Mouse (Mus musculus) ES-CJ7 (cell line): ENCODE data around the gene Rbx1.

Experiments used
- DNase-seq: peaks from one replicate; pipeline ENCODE4 v3.0.0; 2011; ENCODE audit warnings: low read depth, low spot score

Rbx1 gene

DNA sequence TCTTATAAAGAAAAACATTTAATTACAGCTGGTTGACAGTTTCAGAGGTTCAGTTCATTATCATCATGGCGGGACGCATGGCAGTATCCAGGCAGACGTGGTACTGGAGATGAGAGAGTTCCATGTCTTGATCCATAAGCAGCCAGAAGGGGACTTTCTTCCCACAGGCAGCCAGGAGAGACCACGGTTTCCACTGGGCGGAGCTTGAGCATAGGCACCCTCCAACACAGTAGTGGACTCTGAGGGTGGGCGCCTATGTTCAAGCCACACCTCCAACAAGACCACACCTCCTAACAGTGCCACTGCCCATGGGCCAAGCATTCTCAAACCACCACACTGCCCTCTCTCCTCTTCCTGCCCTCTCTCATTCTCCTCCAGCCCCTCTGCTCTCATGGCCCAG, 17.6 kb downstream of the Rbx1 start:
- no peak for DNase-seq

DNA sequence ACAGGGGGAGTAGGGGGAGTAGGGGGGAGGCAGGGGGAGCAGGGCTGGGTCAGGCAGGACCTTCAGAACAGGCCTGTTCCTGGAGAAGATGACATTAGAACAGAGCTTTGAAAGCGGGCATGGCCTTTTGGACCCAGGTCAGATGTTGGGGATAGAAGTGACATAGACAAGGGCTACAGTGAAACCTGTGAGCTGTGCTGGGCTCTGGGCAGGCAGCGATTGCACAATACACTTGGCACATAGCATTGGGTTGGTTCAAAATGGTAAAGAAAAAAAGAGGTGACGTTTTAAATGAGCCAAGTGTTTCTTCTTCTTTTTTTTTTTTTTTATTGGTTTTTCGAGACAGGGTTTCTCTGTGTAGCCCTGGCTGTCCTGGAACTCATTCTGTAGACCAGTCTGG, 19.4 kb downstream of the Rbx1 start:
- DNase-seq: no peak

DNA sequence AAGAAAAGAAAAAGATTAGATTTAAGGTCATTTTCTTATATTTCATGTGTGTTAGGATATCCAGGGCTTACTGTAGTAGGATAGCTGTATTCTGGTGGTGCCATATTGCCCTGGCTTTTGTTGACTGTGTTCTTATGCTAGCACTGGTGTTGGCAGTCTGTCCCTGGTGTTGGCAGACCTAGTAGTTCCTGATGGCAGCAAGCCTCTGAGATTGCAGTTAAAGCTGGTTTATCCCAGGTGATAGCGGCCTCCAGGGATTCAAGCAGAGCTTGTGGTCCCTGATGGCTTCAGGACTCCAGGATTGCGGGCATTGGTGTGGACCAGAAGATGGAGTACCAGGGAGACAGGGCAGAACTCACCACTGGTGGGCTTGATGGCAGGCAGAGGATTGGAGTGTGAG, 37.4 kb downstream of the Rbx1 start:
- no peak for DNase-seq

DNA sequence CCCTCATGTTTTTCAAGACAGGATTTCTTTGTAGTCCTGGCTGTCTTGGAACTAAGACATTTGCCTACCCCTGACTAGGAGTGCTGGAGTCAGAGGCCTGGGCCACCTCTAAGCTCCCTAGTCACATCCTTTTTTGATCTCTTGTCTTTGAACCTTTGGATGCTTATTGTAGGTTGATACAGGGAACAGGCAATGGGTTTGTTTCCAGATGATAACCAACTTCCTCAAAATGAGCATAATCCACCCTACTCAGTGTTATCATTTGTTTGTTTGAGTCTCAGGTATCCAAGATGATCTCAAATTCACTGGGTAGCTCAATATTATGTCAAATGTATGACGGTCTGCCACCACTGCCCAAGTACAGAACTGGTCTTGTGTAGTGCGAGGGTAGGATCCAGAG, 37.9 kb downstream of the Rbx1 start:
- no peak for DNase-seq

DNA sequence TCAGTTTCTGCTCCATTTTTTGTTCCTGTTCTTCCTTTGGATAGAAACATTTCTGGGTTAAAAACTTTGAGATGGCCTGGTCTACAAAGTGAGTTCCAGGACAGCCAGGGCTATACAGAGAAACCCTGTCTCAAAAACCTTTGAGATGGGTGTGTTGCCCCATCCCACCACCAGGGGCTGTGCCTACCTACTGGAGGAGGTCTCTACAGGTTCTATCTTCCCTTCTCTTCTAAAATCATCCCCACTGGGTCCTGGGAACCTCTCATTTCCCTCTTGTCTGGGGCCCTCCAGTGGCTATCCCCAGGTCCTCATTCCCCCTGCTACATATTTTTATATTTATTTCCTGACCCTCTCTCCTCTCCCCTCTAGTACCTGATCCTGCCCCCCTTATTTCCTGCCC, 41.1 kb downstream of the Rbx1 start:
- peak; percentile 81 for DNase-seq

DNA sequence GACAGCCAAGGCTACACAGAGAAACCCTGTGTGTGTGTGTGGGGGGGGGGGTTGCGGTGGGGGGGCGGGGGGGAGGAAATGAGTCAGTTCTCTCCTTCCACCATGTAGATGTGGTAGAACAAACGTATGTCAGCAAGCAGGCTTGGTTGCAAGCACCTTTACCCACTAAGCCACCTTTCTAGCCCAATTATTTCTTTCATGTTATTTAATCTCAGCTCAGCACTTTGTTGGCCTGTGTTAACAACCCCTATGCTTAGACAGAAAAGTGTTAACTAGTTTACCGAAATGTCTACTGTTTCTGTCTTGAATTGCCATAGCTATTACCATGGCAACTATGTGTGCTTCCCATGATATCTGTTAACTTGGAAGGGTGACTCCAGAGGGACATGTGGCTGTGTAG, 44.5 kb downstream of the Rbx1 start:
- DNase-seq: no peak

DNA sequence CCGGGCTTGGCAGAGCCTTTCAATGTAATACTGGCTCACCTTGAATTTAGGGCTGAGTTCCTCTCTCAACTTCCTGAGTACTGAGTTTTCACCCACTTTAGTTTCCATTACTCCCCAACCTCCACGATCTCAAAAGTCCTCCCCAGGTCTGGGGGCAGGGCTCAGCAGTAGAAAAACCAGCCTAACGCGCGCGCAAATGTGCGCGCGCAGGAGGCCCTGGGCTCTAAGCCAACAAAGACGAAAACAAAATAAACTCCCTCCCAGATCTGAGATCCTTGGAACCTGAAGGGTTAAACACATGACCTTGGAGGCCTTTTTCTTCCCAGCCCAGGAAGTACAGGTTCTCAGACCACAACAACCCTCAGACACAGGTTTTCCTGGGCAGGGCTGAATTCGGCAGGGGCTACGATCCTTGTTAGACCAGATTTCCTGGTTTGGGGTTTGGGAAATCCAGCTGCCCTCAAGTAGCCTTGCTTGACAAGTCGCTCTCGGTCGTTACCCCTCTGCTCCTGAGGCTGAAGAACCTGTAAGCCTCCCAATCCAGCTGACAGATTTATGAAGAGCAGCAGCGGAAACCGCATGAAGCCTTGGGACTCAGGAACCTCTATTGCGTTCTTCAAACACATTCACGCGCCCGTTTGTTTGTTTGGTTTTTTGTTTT, 45.6 kb downstream of the Rbx1 start:
- DNase-seq: peak; percentile 84

DNA sequence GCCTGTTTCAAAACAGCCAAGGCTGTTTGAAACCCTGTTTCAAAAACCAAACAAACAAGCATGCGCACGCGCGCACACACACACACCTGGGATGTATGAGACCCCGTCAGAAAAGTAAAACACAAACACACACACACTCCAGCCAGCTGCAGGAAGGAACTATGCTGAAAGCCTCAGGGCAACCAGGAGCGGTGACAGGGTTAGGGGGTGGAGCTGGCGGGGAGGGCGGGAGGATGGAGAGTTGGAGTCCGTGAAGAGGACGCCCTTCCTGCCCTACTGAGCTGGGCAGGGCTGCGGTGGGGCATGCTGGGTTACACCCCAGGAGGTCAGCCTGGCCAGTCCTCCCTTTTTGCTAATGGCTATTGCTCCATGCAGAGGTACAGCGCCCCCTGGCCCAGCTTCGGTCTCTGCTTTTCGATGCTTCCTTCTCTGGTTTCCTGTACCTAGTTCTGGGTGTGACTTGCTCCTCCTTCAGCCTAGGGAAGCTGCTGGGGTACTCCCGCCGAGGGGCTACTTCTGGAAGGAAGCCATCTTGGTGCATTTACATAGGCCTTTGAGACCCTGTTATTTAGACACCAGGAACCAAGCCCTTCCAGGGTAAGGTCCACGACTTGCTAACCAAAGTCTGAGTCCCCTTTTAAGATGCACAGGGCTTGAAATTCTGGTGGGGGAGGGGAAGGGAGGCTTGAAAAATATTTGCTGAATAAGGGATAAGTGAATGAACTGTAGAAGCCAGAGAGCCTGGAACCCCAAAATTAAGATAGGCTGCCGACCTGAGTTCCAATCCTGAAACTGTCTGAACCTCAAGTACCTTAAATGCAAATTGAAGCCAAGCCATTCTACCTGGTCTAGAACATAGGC, 48.2 kb downstream of the Rbx1 start:
- peak; percentile 98 for DNase-seq

DNA sequence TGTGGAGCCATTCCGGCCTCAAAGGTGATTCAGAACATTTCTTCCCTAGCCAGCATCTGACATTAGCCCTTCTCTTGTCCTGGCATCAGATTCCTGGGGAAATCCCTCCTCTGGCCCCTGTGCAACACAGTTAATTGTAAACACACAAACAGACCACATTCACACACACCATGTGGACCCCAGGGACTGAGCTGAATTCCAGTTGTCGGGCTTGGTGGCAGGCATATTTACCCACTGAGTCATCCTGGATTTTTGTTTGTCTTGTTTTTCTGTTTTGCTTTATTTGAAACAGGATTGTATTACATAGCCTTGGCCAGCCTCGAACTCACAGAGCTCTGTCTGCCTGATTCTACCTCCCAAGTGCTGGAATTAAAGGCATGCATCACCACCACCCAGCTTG, 49.1 kb downstream of the Rbx1 start:
- DNase-seq: no peak

DNA sequence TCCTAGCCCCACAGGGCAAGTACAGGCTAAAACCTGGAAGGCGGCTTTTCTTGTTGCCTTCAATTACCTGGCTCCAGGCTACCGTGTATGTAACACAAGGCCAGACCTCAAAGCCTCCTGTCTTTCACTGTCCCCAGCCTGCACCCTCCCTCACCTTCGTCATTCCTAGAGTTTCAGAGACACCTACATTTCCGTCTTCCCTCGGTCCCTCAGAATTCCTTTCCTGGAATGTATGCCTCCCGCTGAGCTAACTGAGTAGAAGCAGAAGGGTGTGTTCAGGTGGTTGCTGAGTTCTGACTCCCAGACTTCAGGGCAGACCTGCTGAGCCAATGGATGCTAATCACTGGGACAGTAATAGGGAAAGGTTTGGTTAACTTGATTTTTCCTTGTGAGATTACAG, 51.9 kb downstream of the Rbx1 start:
- DNase-seq: peak; percentile 96

DNA sequence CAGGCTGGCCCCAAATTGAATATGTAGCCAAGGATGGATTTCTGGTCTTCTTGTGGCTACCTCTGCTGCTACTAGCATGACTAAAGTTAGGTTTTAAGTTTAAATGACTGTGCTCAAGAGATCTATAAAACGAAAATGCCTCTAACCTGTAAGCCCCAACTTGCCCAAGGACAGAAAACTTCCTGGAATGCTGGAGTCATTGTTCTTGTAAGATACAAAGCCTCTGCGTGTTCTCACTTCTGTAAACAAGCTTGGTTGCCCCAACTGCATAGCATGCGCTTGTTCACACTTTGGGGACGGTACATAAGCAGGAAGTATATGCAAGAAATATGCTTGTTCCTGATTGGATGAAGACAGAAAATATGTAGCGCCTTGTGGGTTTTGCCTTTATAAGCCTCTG, 52.7 kb downstream of the Rbx1 start:
- DNase-seq: peak; percentile 59

DNA sequence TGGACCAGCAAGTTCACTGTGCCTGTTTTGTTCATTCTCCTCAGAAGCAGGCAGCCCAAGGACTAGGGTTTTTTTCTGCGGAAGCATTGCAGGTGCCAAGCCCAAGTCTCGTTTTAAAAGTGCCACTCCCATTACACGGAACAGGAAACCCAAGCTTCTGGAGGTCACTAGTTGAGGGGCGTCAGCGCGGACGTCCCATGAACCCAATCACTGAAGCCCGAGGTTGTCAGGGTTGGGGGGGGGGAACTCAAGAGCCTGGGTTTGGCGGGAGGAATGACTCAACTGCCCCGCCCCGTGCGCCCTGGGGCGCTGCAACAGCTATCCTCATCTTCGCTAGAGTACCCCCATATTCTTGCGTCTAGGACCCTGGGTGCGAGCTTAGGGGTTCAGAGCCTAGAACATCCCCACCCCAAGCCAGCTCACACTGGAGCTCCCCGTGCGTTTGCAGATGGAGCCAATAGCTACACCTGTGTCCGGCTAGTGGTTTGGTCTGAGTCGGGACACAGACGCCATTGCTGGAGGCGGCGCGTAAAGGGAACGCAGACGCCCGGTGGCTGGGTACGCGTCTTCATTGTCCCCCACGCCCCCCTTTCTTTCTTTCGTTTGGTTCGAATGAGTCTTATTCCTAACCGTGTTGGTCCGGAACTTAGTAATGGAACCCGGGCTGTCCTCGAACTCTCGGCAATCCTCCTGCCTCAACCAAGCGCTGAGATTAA, 56.1 kb downstream of the Rbx1 start:
- DNase-seq: peak; percentile 95

DNA sequence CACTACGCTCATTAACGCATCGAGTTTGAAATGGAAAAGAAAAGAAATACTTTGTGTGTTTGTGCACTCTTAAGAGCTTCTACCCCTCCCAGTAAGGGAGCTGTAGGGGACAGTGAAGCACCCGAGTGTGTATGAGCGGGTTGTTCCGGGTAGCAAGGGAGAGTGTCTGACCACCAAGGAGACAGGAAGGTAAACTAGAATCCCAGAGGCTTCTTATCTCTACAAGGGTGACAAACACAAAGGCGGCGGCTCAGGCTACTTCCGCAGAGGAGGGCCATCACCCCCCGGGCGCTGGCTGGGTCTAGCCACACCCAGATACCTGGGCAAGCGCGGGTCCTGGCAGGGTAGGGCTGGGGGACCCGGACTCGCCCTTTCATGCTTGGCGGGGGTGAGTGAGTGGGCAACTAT, 56.7 kb downstream of the Rbx1 start:
- DNase-seq: no peak

DNA sequence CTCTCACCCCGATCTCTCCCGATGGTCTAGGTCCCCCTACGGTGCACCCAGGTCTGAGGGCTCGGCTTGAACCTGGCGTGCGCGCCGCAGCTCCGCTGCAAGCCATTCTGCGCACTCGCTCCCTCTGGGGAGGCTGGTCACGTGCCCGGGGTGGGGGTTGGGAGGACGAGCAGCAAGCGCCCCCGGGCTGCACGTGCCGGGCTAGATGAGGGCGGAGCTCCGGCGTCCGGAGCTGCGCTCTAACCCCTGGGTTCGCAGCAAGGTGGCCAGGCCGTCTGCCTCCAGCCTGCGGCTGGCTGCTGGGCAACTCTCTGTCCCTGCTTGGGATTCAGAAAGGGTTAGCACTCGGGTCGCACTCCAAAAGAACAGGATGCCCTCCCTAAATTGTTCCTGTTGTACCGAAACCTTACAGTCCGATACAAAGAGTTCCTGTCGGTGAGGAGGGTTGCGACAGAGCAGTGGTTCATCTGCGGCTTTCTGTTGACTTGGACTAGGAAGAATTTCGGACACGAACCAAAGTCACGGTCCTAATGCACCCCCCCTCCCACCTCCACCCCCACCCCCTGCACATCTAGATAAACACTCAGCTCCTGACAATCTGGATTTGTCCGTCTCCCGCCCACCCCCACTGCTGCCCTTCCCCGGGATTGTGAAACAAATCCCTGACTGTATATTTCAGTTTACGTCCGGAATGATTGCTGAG, 57.2 kb downstream of the Rbx1 start:
- DNase-seq: peak; percentile 97

DNA sequence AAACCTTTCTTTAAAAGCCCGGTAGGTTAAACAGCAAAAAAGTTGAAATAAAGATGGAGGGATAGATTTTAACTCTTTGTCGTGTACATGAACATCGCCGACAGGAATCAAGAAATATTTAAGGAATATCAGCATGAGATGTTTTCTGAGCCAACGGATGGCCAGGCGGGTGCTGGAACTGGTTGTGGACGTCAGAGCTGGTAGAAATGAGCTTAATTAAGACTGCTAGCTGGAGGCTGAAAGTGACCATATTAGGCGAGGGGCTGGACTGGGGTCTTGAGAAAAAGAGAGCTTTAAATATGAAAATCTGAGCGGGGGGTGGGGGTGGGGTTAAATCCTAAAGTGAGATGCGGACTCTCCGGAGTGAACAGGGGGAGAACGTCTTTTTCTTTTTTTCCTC, 57.8 kb downstream of the Rbx1 start:
- DNase-seq: no peak
